24 mouse cellular contexts compared by ENCODE assay signal in the genomic region with DNA sequence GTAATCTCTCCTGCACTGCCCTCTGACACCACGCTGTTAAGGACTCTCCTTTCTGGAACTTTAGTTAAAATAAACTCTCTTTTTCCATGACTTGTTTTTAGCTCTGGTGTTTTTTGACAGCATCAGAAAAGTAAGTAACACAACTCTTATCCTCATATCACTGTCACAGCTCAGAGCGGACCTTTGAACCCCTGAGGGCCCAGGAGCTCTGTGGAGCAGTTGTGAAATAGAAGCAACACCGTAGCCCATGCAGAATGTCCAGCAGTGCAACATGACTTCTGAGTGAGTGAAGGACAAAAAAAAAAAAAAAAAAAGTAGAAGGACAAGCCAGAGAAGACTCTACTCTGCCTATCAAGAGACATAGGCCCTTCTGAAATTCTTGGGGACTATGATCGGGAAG. TPM values are rescaled to one million over a fixed set of nuclear protein-coding genes. Genes with fewer than 3 reads are reported as not detected.
A peak's percentile ranks its signal among the peaks of the same experiment; 100 is the strongest.
DNase-seq lines count a peak whose midpoint lies in the region; ATAC-seq lines count a peak whose summit lies in the region.
"Had no signal": no experiment of that assay in that cellular context is flagged by ENCODE, and none has a peak within 500 bp of the region (broad histone marks: within the 10 kb centered on the region; RNA-seq: fewer than 3 reads in every experiment).

No protein-coding gene starts in this region.

- no peaks in the 10 kb centered on the region for H3K27me3 ChIP-seq in liver, embryonic 15.5 days
- H3K27me3 ChIP-seq in midbrain, embryonic 16.5 days (ENCODE audit: control insufficient read depth, insufficient read depth, low read depth, low read length): no peaks in the 10 kb centered on the region
- H3K27me3 ChIP-seq: forebrain, embryonic 15.5 days had no signal

- H3K4me2 ChIP-seq in liver, embryonic 15.5 days: no peak overlapping the region
- H3K4me2 ChIP-seq in midbrain, embryonic 16.5 days (ENCODE audit: low read length): no peak overlapping the region
- H3K4me2 ChIP-seq: forebrain, embryonic 15.5 days; heart, embryonic 11.5 days; midbrain, embryonic 11.5 days had no signal

- H3K36me3 ChIP-seq in liver, embryonic 15.5 days (replicated peaks): no peaks in the 10 kb centered on the region
- H3K36me3 ChIP-seq in midbrain, embryonic 16.5 days (ENCODE audit: control insufficient read depth, insufficient read depth, low read length): no peaks in the 10 kb centered on the region
- H3K36me3 ChIP-seq: forebrain, embryonic 15.5 days; hindbrain, embryonic 10.5 days had no signal

- H3K9me3 ChIP-seq in liver, embryonic 15.5 days (replicated peaks): no peaks in the 10 kb centered on the region
- H3K9me3 ChIP-seq in midbrain, embryonic 16.5 days (replicated peaks; ENCODE audit: control insufficient read depth, low read length, poor library complexity, severe bottlenecking): no peaks in the 10 kb centered on the region
- H3K9me3 ChIP-seq: forebrain, embryonic 15.5 days; hindbrain, embryonic 10.5 days had no signal

- no peak overlapping the region for H3K4me3 ChIP-seq in liver, embryonic 15.5 days (replicated peaks)
- no peak overlapping the region for H3K4me3 ChIP-seq in midbrain, embryonic 16.5 days (ENCODE audit: low read depth, low read length)
- H3K4me3 ChIP-seq: forebrain, embryonic 15.5 days; hindbrain, embryonic 10.5 days had no signal

- 0 out of 2 replicates have a peak, but pooled peaks have one; percentile 60 for ATAC-seq in liver, embryonic 15.5 days (ENCODE audit: insufficient read depth)
- ATAC-seq in midbrain, embryonic 16.5 days: no peak
- ATAC-seq: forebrain, embryonic 15.5 days; hindbrain, embryonic 16.5 days had no signal

- H3K4me1 ChIP-seq in liver, embryonic 15.5 days (replicated peaks): 0 out of 2 replicates have a peak, but pooled peaks cover 10% of the 10 kb centered on the region
- no peaks in the 10 kb centered on the region for H3K4me1 ChIP-seq in midbrain, embryonic 16.5 days (ENCODE audit: control insufficient read depth, insufficient read depth, low read length)
- H3K4me1 ChIP-seq: forebrain, embryonic 15.5 days; hindbrain, embryonic 10.5 days had no signal

- H3K27ac ChIP-seq in liver, embryonic 15.5 days (replicated peaks): peak overlapping the region; percentile 51
- H3K27ac ChIP-seq in midbrain, embryonic 16.5 days (ENCODE audit: low read length): no peak overlapping the region
- H3K27ac ChIP-seq: forebrain, embryonic 15.5 days; hindbrain, embryonic 10.5 days had no signal

- H3K9ac ChIP-seq in liver, embryonic 15.5 days: no peak overlapping the region
- H3K9ac ChIP-seq in midbrain, embryonic 16.5 days (ENCODE audit: low read depth, low read length): no peak overlapping the region
- H3K9ac ChIP-seq: forebrain, embryonic 15.5 days had no signal

- WGBS in liver, embryonic 15.5 days (ENCODE audit: insufficient replicate concordance): 56% methylated on average over 4 of the region's 4 CpGs
- WGBS in midbrain, embryonic 16.5 days: 80% methylated on average over 4 of the region's 4 CpGs

- DNase-seq in kidney, postnatal 36 days: peak; percentile 43 to 55
- DNase-seq in kidney, adult 8-10 months: no peak
- peak; percentile 25 for DNase-seq in liver
- no peak for DNase-seq in gastrocnemius, postnatal 4 days (ENCODE audit: low spot score in 2 of 2)
- DNase-seq in cerebellum, postnatal 25 days: no peak
- DNase-seq: cerebellum, adult 18-20 months; cerebellum, postnatal 14 days; kidney, adult 11 months; kidney, postnatal 10 days; lung, adult 2 months; lung, postnatal 14 days had no signal

RNA-seq across cellular contexts. Expression of a gene that starts 14.2 kb away (rescaled TPM):
- 5.4 and 6.2 TPM in 2 replicates for polyA plus RNA-seq in liver, embryonic 15.5 days (2015; fragmentation: Nextera tagmentation; extraction: Ambion mirVana)
- total RNA-seq in gastrocnemius, postnatal 4 days (2021): under 1 TPM in 1 of 2 experiments, not detected in 1; 0.18 TPM
- not detected in 2 replicates for polyA plus RNA-seq in midbrain, embryonic 16.5 days (2015; fragmentation: Nextera tagmentation; extraction: Ambion mirVana)
- total RNA-seq: granulocyte monocyte progenitor cell, adult 5-6 weeks; megakaryocyte progenitor cell, adult 5-6 weeks; monocyte, adult 5-6 weeks; neutrophil, adult 5-6 weeks had no signal
- polyA plus RNA-seq: embryonic facial prominence, embryonic 14.5 days; hindbrain, embryonic 10.5 days; limb, embryonic 11.5 days had no signal

Comparison
In these comparisons a context has a peak if more than half of its experiments do, and no peak if none do; other contexts are left out.
1. DNase-seq: peak in kidney, postnatal 36 days (2 of 2) and liver (single experiment); none in kidney, adult 8-10 months (0 of 2), gastrocnemius, postnatal 4 days (0 of 2) and cerebellum, postnatal 25 days (0 of 2).